Mouse (Mus musculus): ENCODE measurements around the gene Fgfr2.
A peak's percentile ranks its signal among the peaks of the same experiment; 100 is the strongest.

The Fgfr2 gene

GRCm38 (mm10) chr7:130977794-130978521, 2145.2 kb downstream of the Fgfr2 start:
- DNase-seq (ENCODE audit: extremely low read depth, insufficient read length, low spot score) = peak; percentile 82

- no peak for DNase-seq (ENCODE audit: extremely low read depth, insufficient read length, low spot score)
Observed at GRCm38 (mm10) chr7:130976305-130976935, 2146.7 kb downstream of the Fgfr2 start.

DNA sequence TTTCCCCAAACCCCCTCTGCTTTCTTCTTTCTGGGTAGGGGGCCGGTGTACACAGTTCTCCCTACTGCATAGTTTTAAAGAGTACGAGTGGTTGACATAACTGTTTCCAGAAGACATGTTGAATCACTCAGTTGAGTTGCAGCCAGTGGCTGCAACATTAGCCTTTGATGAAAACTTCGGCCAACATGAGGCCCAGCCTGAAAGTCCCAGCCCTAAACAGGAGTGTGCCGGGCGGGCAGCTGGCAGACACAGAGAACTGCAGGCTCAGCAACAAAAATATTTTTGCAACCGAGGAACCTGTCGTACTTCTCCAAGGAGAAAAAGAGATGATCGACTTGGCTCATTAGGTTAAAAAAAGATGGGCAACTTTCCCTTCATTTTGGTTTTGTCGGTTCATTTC, 2150.4 kb downstream of the Fgfr2 start:
- DNase-seq (ENCODE audit: extremely low read depth, insufficient read length, low spot score) = no peak

- DNase-seq (ENCODE audit: extremely low read depth, insufficient read length, low spot score) = no peak
Observed at GRCm38 (mm10) chr7:130969507-130969906, 2153.6 kb downstream of the Fgfr2 start.

DNA sequence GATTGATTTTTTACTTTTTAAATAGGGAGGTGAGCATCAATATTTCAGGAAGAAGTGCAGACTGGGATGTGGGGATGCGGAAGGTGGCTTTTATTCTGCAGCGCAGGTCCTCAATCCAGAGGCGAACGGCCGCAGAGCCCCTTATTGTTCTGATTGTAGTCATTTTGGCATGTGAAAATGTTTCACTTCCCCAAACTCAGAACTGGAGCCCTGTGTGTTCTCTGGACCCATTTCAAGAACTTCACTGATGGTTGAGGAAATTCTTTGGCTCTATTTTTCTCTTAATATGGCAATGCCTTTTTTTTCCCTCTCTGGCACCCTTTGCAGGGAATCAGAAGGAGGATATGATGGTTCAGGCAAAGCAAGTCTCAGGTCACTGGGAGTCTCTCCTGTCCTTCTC, 2154.1 kb downstream of the Fgfr2 start:
- DNase-seq (ENCODE audit: extremely low read depth, insufficient read length, low spot score) = no peak

DNA sequence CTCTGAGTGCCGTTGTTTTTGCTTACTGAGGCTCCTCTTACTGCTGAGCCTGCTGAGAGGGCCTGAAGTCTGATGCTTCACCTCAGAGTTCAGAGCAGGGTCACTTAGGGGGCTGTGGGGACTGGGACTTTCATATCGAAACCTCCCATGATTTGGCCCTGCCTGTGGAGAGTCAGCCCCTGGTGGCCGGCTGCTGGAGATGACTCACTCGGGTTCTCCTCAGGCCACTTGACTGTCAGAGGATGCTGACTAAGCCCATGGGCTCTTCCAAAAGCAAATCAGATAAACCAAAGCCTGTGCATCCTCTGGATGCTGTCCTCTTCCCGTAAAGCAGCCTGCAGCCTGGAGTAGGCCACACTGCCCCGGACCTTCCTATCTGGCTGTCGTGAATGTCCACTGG, 2154.6 kb downstream of the Fgfr2 start:
- peak; percentile 75 for DNase-seq (ENCODE audit: extremely low read depth, insufficient read length, low spot score)

GRCm38 (mm10) chr7:130967901-130968300, 2155.2 kb downstream of the Fgfr2 start:
- DNase-seq (ENCODE audit: extremely low read depth, insufficient read length, low spot score) = no peak

- DNase-seq (ENCODE audit: extremely low read depth, insufficient read length, low spot score) = no peak
Observed at GRCm38 (mm10) chr7:130966876-130967275, 2156.3 kb downstream of the Fgfr2 start.

GRCm38 (mm10) chr7:130966451-130966850, 2156.7 kb downstream of the Fgfr2 start:
- no peak for DNase-seq (ENCODE audit: extremely low read depth, insufficient read length, low spot score)

- DNase-seq (ENCODE audit: extremely low read depth, insufficient read length, low spot score) = no peak
Observed at GRCm38 (mm10) chr7:130965909-130966365, 2157.2 kb downstream of the Fgfr2 start.

- peak; percentile 48 for DNase-seq (ENCODE audit: extremely low read depth, insufficient read length, low spot score)
Observed at GRCm38 (mm10) chr7:130965396-130965795, 2157.8 kb downstream of the Fgfr2 start.

GRCm38 (mm10) chr7:130964686-130965085, 2158.5 kb downstream of the Fgfr2 start:
- DNase-seq (ENCODE audit: extremely low read depth, insufficient read length, low spot score) = peak; percentile 85

GRCm38 (mm10) chr7:130961429-130961828, 2161.7 kb downstream of the Fgfr2 start:
- DNase-seq (ENCODE audit: extremely low read depth, insufficient read length, low spot score) = no peak

DNA sequence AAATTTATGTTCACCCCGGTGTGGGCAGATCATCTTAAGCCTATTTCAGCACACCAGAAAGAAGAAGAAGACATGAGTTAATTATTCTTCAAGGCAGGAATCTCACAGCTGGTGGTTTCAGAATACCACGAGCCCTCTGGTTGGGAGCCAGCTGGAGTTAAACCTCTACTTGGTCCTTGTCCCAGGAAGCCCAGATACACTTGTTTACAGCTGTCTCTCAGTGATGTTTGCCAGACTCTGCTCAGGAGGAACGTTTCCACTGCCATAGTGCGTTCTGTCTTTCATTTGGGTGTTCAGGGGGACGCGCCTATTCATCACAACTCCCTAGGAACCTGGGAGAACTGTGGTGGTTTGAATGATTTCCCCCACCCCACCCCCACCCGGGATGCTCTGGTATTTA, 2163.3 kb downstream of the Fgfr2 start:
- no peak for DNase-seq (ENCODE audit: extremely low read depth, insufficient read length, low spot score)

GRCm38 (mm10) chr7:130958551-130958950, 2164.6 kb downstream of the Fgfr2 start:
- no peak for DNase-seq (ENCODE audit: extremely low read depth, insufficient read length, low spot score)

GRCm38 (mm10) chr7:130954177-130954601, 2169.0 kb downstream of the Fgfr2 start:
- no peak for DNase-seq (ENCODE audit: extremely low read depth, insufficient read length, low spot score)

DNA sequence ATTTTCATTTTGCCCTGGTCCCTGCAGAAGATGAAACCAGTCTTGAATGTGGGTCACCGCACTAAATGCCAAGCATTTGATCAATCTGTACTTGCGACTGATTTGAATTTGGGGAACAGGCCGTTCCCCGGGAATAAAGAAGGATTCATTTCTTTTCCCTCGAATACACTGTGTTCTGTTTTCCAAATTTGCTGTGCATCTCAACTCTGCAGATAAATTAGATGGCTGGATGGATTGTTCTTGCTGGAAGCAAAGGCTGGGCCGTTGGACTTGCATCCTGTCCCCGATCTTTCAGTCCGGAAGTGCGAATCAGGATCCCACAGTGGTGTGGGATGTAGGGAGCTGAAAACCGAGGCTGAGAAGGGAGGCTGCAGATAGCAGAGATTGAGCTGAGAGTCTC, 2169.8 kb downstream of the Fgfr2 start:
- DNase-seq (ENCODE audit: extremely low read depth, insufficient read length, low spot score) = no peak

- DNase-seq (ENCODE audit: extremely low read depth, insufficient read length, low spot score) = no peak
Observed at GRCm38 (mm10) chr7:130951004-130951403, 2172.1 kb downstream of the Fgfr2 start.

DNA sequence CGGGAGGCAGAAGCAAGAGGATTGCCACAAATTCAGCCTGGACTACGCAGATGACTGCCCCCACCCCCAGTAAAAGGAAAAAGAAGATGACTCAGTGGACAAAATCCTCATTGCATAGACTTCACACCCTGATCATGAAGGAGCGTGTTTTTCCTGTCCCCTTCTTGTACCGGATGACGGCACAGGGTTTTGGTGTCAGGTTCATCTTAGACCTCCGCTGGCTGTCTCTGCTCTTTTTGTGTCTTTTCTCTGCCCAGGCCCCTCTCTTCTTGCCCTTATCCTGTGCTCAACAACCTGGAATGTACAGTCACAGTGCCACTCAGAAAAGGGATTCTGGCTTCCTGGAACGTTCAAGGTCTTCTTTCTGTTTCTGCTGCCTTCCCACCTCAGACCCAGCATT, 2172.7 kb downstream of the Fgfr2 start:
- DNase-seq (ENCODE audit: extremely low read depth, insufficient read length, low spot score) = no peak

DNA sequence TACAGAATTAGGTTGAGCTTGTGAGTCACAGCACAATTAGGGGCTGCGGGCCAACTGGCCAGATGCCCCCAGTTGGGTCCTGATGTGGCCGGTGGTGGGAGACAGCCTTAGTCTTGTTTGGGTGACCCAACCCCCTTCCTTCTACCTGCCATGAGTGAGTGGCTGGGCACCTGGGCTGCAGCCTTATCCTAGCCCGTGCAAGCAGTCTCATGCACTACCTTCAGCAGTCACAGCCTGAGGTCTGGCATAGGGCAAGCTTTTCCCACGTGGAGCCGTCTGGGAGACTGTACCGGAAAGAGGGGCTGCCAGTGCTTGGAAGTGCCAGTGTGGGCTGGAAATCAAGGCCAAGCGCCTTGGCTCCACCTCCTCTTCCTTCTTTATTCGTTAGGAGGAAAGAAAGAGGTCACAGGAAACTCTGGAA, 2173.8 kb downstream of the Fgfr2 start:
- peak; percentile 71 for DNase-seq (ENCODE audit: extremely low read depth, insufficient read length, low spot score)

- DNase-seq (ENCODE audit: extremely low read depth, insufficient read length, low spot score) = no peak
Observed at GRCm38 (mm10) chr7:130948563-130949208, 2174.5 kb downstream of the Fgfr2 start.

DNA sequence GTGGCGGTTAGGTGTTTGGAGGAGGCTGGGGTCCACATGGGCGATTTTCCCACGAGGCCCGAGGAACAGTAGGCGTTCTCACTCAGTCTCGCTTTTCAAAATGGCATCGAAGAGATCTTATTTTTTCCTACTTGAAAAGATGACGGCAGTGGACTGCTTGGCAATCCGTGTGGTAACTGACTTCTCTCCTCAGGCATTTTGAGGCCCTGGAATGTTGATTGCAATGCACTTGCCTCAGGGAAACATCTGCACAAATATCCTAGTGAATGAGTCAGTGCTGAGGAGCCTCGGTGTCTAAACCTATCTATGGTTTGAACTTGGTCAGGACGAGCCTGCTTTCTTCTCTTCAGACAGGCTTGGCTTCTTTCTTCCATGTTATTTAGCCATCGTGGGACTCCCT, 2176.8 kb downstream of the Fgfr2 start:
- DNase-seq (ENCODE audit: extremely low read depth, insufficient read length, low spot score) = peak; percentile 57
